Mouse (Mus musculus) embryonic facial prominence, embryonic 15.5 days (tissue): Measurements from ENCODE around the gene Vps26b. TPM values are rescaled to one million over a fixed set of nuclear protein-coding genes. Genes with fewer than 3 reads are reported as not detected.

Experiments used
- ATAC-seq: fragments of 200-750 bp; cut with Nextera tagmentation; 2 replicates; pipeline ENCODE4 v1.8.0; 2017; ENCODE audit warnings: low read depth, moderate TSS enrichment; ENCODE audit not compliant: insufficient number of reproducible peaks, low FRiP score, low TSS enrichment
- H3K27ac ChIP-seq: fragments of 300-500 bp; sonication (generic); replicated peaks from 2 replicates; pipeline ENCODE4 v1.5.1; 2015; ENCODE audit warnings: mild to moderate bottlenecking, inconsistent platforms
- H3K27me3 ChIP-seq: fragments of 300-500 bp; sonication (generic); 2 replicates; pipeline ENCODE4 v1.6.1; 2015; ENCODE audit warnings: inconsistent platforms
- H3K36me3 ChIP-seq: fragments of 300-500 bp; sonication (generic); 2 replicates; pipeline ENCODE4 v1.6.1; 2015; ENCODE audit warnings: mild to moderate bottlenecking, inconsistent platforms
- H3K4me1 ChIP-seq: fragments of 300-500 bp; sonication (generic); 2 replicates; pipeline ENCODE4 v1.6.1; 2015; ENCODE audit warnings: inconsistent platforms
- H3K4me2 ChIP-seq: fragments of 300-500 bp; sonication (generic); replicated peaks from 2 replicates; pipeline ENCODE4 v1.6.1; 2015; ENCODE audit warnings: mild to moderate bottlenecking, inconsistent platforms
- H3K4me3 ChIP-seq: fragments of 300-500 bp; sonication (generic); replicated peaks from 2 replicates; pipeline ENCODE4 v1.5.1; 2015; ENCODE audit warnings: mild to moderate bottlenecking, inconsistent platforms
- H3K9ac ChIP-seq: fragments of 300-500 bp; sonication (generic); 2 replicates; pipeline ENCODE4 v1.6.1; 2015; ENCODE audit warnings: inconsistent platforms
- H3K9me3 ChIP-seq: fragments of 300-500 bp; sonication (generic); replicated peaks from 2 replicates; pipeline ENCODE4 v1.6.1; 2016; ENCODE audit warnings: inconsistent platforms
- WGBS: fragments of 180-500 bp; shearing (Covaris S2); methylation state at CpG from one replicate; pipeline ENCODE4 v1.1.7; 2015; 5-methylcytosine and 5-hydroxymethylcytosine counted together
- polyA plus RNA-seq: library from polyadenylated mRNA; unstranded; fragments of >200 nt; fragmentation: Nextera tagmentation; extraction: Ambion mirVana; gene quantifications from 2 replicates; pipeline ENCODE4 v1.2.1, GENCODE M21; 2015

Vps26b gene
- 37.9 and 39.9 TPM in 2 replicates for polyA plus RNA-seq

GRCm38 (mm10) chr9:27029828-27030762 lies at the start of gene Vps26b, which contains the start of gene Ncapd3:
Gene Vps26b (minus strand): TSS chr9:27030065.
Gene Ncapd3 (plus strand): TSS chr9:27030175.
- under 1% methylated on average over 78 of the region's 80 CpGs for WGBS

GRCm38 (mm10) chr9:27075812-27076211 lies 45.9 kb upstream of the Vps26b start:
- no peak overlapping the region for H3K4me3 ChIP-seq
- no peak overlapping the region for H3K4me2 ChIP-seq
- H3K4me1 ChIP-seq: no peaks in the 10 kb centered on the region
- no peaks in the 10 kb centered on the region for H3K9me3 ChIP-seq
- no peak overlapping the region for H3K9ac ChIP-seq
- no peaks in the 10 kb centered on the region for H3K27me3 ChIP-seq
- H3K36me3 ChIP-seq: peaks cover 56% of the 10 kb centered on the region
- no peak overlapping the region for H3K27ac ChIP-seq
- no peak for ATAC-seq

More at GRCm38 (mm10) chr9:27029828-27030762, at the start of gene Vps26b, which contains the start of gene Ncapd3:
- ATAC-seq: peak; percentile 95
- no peaks in the 10 kb centered on the region for H3K9me3 ChIP-seq
- H3K4me1 ChIP-seq: peaks cover 46% of the 10 kb centered on the region
- no peaks in the 10 kb centered on the region for H3K36me3 ChIP-seq
- no peaks in the 10 kb centered on the region for H3K27me3 ChIP-seq
- peak within 1 kb of the TSS; percentile 97 for H3K4me3 ChIP-seq
- H3K4me2 ChIP-seq: peak within 1 kb of the TSS; percentile 83
- H3K9ac ChIP-seq: peak within 1 kb of the TSS; percentile 98
- H3K27ac ChIP-seq: peak within 1 kb of the TSS; percentile 94

DNA sequence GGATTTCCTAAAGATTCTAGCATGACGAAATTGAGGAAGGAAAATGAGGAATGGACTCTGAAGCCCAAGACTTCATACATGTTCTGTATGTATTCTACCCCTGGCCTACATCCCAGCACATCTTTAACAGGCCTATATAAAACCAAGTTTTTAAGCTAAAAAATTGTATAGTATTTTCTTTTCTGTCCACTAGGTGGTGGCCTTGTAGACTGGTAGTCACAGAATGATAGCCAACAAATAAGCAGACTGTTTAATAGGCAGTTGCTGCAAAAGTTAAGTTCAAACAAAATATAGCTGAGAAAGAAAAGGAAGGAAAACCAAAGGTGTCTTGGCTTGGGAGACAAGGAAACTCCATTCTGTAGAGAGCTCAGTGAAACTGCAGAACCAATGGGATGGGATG lies 44.8 kb upstream of the Vps26b start:
- H3K4me1 ChIP-seq: no peaks in the 10 kb centered on the region
- no peaks in the 10 kb centered on the region for H3K27me3 ChIP-seq
- H3K9me3 ChIP-seq: no peaks in the 10 kb centered on the region
- no peak overlapping the region for H3K4me3 ChIP-seq
- H3K9ac ChIP-seq: no peak overlapping the region
- no peak overlapping the region for H3K4me2 ChIP-seq
- no peak for ATAC-seq
- H3K36me3 ChIP-seq: peaks cover 59% of the 10 kb centered on the region
- no peak overlapping the region for H3K27ac ChIP-seq
- WGBS: 75% methylated on average over 1 of the region's 1 CpGs

GRCm38 (mm10) chr9:27070895-27071294 lies 41.0 kb upstream of the Vps26b start:
- 83% methylated on average over 4 of the region's 4 CpGs for WGBS
- no peak for ATAC-seq
- Histone ChIP-seq H3K27me3 (no peaks in the 10 kb centered on the region), H3K9ac (no peak overlapping the region), H3K4me1 (no peaks in the 10 kb centered on the region), H3K36me3 (peaks cover 62% of the 10 kb centered on the region), H3K27ac (no peak overlapping the region), H3K4me3 (no peak overlapping the region), H3K9me3 (no peaks in the 10 kb centered on the region), H3K4me2 (no peak overlapping the region)

- no peaks in the 10 kb centered on the region for H3K27me3 ChIP-seq
- ATAC-seq: no peak
- H3K27ac ChIP-seq: no peak overlapping the region
- no peak overlapping the region for H3K4me3 ChIP-seq
- H3K36me3 ChIP-seq: peaks cover 79% of the 10 kb centered on the region
- no peaks in the 10 kb centered on the region for H3K9me3 ChIP-seq
- no peak overlapping the region for H3K4me2 ChIP-seq
- WGBS: 92% methylated on average over 5 of the region's 5 CpGs
- H3K4me1 ChIP-seq: no peaks in the 10 kb centered on the region
- H3K9ac ChIP-seq: no peak overlapping the region
These were observed 28.5 kb upstream of the Vps26b start for GRCm38 (mm10) chr9:27058341-27058740.

- no peaks in the 10 kb centered on the region for H3K4me1 ChIP-seq
- WGBS: 89% methylated on average over 2 of the region's 2 CpGs
These were observed 19.6 kb upstream of the Vps26b start for GRCm38 (mm10) chr9:27049492-27049891.

DNA sequence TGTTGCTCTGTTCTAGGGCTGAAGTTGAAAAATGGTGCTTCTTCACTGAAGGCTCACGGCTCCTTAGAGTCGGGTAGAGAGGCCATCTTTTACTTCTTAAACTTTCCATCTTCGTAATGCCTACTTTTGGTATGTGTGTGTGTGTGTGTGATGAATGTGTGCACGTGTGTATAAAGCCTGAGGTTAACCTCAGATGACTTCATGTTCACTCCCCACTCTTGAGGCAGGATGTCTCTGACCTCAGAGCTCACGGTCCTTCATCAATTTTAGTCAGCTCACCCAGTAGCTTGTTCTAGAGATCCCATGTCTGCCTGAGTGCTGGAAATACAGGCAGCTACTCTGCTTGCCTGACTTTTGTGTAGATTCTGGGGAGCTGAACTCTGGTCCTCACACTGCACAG lies 14.0 kb upstream of the Vps26b start:
- H3K4me2 ChIP-seq: no peak overlapping the region
- no peaks in the 10 kb centered on the region for H3K4me1 ChIP-seq
- ATAC-seq: no peak
- no peaks in the 10 kb centered on the region for H3K9me3 ChIP-seq
- H3K9ac ChIP-seq: no peak overlapping the region
- no peaks in the 10 kb centered on the region for H3K27me3 ChIP-seq
- H3K36me3 ChIP-seq: peaks cover 80% of the 10 kb centered on the region
- H3K27ac ChIP-seq: no peak overlapping the region
- H3K4me3 ChIP-seq: no peak overlapping the region
- WGBS: 89% methylated on average over 5 of the region's 5 CpGs

More at GRCm38 (mm10) chr9:27049492-27049891, 19.6 kb upstream of the Vps26b start:
- H3K9me3 ChIP-seq: no peaks in the 10 kb centered on the region
- H3K9ac ChIP-seq: no peak overlapping the region
- H3K4me3 ChIP-seq: no peak overlapping the region
- H3K27ac ChIP-seq: no peak overlapping the region
- H3K36me3 ChIP-seq: peaks cover 78% of the 10 kb centered on the region
- no peaks in the 10 kb centered on the region for H3K27me3 ChIP-seq
- no peak for ATAC-seq
- no peak overlapping the region for H3K4me2 ChIP-seq

DNA sequence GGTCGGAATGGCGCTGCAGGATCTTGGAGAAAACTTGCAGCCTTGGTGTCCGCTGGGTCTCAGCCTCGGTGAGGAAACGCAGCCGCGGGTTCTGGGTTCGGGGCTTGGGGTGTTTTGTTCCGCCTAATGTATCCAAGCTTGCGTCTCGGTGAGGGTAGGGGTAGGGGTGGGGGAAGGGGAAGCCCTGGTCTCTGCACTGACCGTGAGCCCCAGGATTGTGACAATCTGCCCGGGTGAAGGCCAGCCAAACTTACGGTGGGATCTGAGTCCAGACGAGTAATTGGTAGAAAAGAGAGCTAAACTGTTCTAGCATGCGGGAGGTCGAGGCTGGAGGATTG lies 867 bp upstream of the Vps26b start:
- H3K4me3 ChIP-seq: peak overlapping the region; percentile 97
- peak overlapping the region; percentile 66 for H3K9ac ChIP-seq
- peaks cover 46% of the 10 kb centered on the region for H3K4me1 ChIP-seq
- H3K4me2 ChIP-seq: peak overlapping the region; percentile 70
- H3K27me3 ChIP-seq: no peaks in the 10 kb centered on the region
- ATAC-seq: peak; percentile 7
- no peaks in the 10 kb centered on the region for H3K9me3 ChIP-seq
- H3K27ac ChIP-seq: peak overlapping the region; percentile 94; the same call in 1 of the 2 replicates
- 0% methylated on average over 17 of the region's 17 CpGs for WGBS
- no peaks in the 10 kb centered on the region for H3K36me3 ChIP-seq

- peak overlapping the region; percentile 94 for H3K27ac ChIP-seq
- peak overlapping the region; percentile 83 for H3K4me2 ChIP-seq
- H3K27me3 ChIP-seq: no peaks in the 10 kb centered on the region
- H3K4me1 ChIP-seq: peaks cover 46% of the 10 kb centered on the region
- ATAC-seq: no peak
- no peaks in the 10 kb centered on the region for H3K9me3 ChIP-seq
- no peaks in the 10 kb centered on the region for H3K36me3 ChIP-seq
- H3K4me3 ChIP-seq: peak overlapping the region; percentile 97
- under 1% methylated on average over 52 of the region's 52 CpGs for WGBS
- H3K9ac ChIP-seq: peak overlapping the region; percentile 98
These were observed 640 bp downstream of the Vps26b start for GRCm38 (mm10) chr9:27029022-27029827.

- Histone ChIP-seq H3K9ac (no peak overlapping the region), H3K4me3 (no peak overlapping the region), H3K9me3 (no peaks in the 10 kb centered on the region), H3K36me3 (no peaks in the 10 kb centered on the region), H3K4me1 (peaks cover 36% of the 10 kb centered on the region), H3K27me3 (no peaks in the 10 kb centered on the region), H3K27ac (no peak overlapping the region), H3K4me2 (peak overlapping the region; percentile 24; the same call in 1 of the 2 replicates)
- WGBS: 43% methylated on average over 1 of the region's 1 CpGs
- ATAC-seq: no peak
These were observed 3.2 kb downstream of the Vps26b start for GRCm38 (mm10) chr9:27026708-27027107.

- H3K9me3 ChIP-seq: no peaks in the 10 kb centered on the region
- H3K4me3 ChIP-seq: no peak overlapping the region
- H3K27me3 ChIP-seq: no peaks in the 10 kb centered on the region
- WGBS: 78% methylated on average over 4 of the region's 4 CpGs
- no peak overlapping the region for H3K27ac ChIP-seq
- ATAC-seq: no peak
- peaks cover 6% of the 10 kb centered on the region; the same call in 1 of the 2 replicates for H3K36me3 ChIP-seq
- peaks cover 24% of the 10 kb centered on the region for H3K4me1 ChIP-seq
- no peak overlapping the region for H3K4me2 ChIP-seq
- H3K9ac ChIP-seq: no peak overlapping the region
These were observed 6.2 kb downstream of the Vps26b start for GRCm38 (mm10) chr9:27023681-27024080.
